Mouse (Mus musculus) midbrain, embryonic 15.5 days (tissue): ENCODE results near the gene Ssh2. TPM values are rescaled to one million over a fixed set of nuclear protein-coding genes. Genes with fewer than 3 reads are reported as not detected.

Source experiments
- ATAC-seq: fragments of 200-750 bp; cut with Nextera tagmentation; replicated peaks from 2 replicates; pipeline ENCODE4 v1.8.0; 2017; ENCODE audit warnings: moderate TSS enrichment
- H3K27ac ChIP-seq: fragments of 300-500 bp; sonication (generic); 2 replicates; pipeline ENCODE4 v1.5.1; 2015; ENCODE audit warnings: mild to moderate bottlenecking, inconsistent platforms
- H3K27me3 ChIP-seq: fragments of 300-500 bp; sonication (generic); replicated peaks from 2 replicates; pipeline ENCODE4 v1.6.1; 2015; ENCODE audit warnings: inconsistent platforms
- H3K36me3 ChIP-seq: fragments of 300-500 bp; sonication (generic); replicated peaks from 2 replicates; pipeline ENCODE4 v1.6.1; 2015; ENCODE audit warnings: inconsistent platforms
- H3K4me1 ChIP-seq: fragments of 300-500 bp; sonication (generic); 2 replicates; pipeline ENCODE4 v1.6.1; 2015; ENCODE audit warnings: inconsistent platforms
- H3K4me2 ChIP-seq: fragments of 300-500 bp; sonication (generic); 2 replicates; pipeline ENCODE4 v1.6.1; 2015; ENCODE audit warnings: inconsistent platforms, mild to moderate bottlenecking, moderate library complexity
- H3K4me3 ChIP-seq: fragments of 300-500 bp; sonication (generic); 2 replicates; pipeline ENCODE4 v1.5.1; 2015; ENCODE audit warnings: mild to moderate bottlenecking, inconsistent platforms
- H3K9ac ChIP-seq: fragments of 300-500 bp; sonication (generic); 2 replicates; pipeline ENCODE4 v1.6.1; 2015; ENCODE audit warnings: mild to moderate bottlenecking, inconsistent platforms
- H3K9me3 ChIP-seq: fragments of 300-500 bp; sonication (generic); 2 replicates; pipeline ENCODE4 v1.6.1; 2016; ENCODE audit warnings: inconsistent platforms
- WGBS: fragments of 180-500 bp; shearing (Covaris S2); methylation state at CpG from one replicate; pipeline ENCODE4 v1.1.7; 2015; ENCODE audit warnings: mixed read lengths; 5-methylcytosine and 5-hydroxymethylcytosine counted together
- polyA plus RNA-seq: library from polyadenylated mRNA; unstranded; fragments of >200 nt; fragmentation: Nextera tagmentation; extraction: Ambion mirVana; gene quantifications from 2 replicates; pipeline ENCODE4 v1.2.1, GENCODE M21; 2015

Ssh2 gene
- polyA plus RNA-seq, 1 experiment from 2014 or later = 21.1 TPM

DNA sequence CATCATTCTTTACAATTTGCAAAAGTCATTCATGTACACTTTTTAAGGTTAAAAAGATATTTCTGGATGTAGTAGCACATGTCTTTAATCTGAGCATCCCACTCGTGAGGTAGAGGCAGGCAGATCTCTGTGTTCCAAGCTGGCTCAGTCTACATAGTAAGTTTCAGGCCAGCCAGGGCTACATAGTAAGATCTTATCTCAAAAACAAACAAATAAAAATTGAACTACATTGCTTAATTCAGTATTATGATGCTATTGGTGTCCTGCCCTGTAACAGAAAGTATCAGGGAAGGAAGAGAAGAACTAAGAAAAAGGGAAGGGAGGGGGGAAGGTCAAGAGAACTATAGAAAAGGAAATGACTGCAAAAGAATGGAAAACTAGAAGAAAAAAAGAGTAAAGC is 21.3 kb upstream of the Ssh2 start:
- no peaks in the 10 kb centered on the region for H3K36me3 ChIP-seq
- peaks cover 16% of the 10 kb centered on the region for H3K27me3 ChIP-seq
- no peak overlapping the region for H3K9ac ChIP-seq
- H3K4me2 ChIP-seq = no peak overlapping the region
- WGBS = 50% methylated on average over 1 of the region's 1 CpGs
- H3K4me3 ChIP-seq = no peak overlapping the region
- H3K27ac ChIP-seq = no peak overlapping the region
- H3K9me3 ChIP-seq = no peaks in the 10 kb centered on the region
- H3K4me1 ChIP-seq = peaks cover 10% of the 10 kb centered on the region
- ATAC-seq = no peak

DNA sequence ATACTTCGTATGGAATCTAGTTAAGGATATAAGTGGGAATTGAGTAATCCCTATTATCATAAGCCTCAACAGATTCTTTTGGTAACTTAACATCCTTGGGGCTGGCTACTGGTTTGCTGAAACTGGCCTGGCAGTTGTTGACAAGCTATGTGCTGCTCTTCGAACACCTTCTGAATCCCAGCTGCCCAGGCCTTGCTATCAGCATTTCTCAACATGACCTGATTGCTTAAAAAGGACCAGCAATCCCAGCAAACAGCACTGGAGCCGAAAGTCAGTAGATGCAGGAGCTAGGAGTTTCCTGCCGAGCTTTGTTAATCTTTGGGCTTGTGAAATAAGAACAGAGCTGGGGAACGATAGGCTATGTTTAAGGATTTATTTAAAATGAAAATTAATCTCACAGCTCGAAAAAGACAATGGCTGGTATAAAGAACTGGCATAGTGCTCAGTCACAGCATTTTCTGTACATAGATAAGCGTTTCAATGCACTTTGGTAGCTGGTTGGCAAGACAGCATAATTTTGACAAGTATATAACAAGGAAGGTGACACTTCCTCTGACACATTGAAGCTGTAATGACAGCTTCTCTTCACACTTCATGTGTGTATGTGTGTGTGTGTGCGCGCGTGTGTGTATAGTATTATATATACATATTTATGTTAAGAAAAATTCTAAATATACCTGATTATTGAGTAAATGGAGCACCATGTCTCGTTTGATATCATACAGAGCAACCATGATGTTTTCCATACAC is 20.6 kb upstream of the Ssh2 start:
- no peaks in the 10 kb centered on the region for H3K36me3 ChIP-seq
- peaks cover 16% of the 10 kb centered on the region for H3K27me3 ChIP-seq
- no peaks in the 10 kb centered on the region for H3K9me3 ChIP-seq
- WGBS = 68% methylated on average over 11 of the region's 11 CpGs
- no peak overlapping the region for H3K4me3 ChIP-seq
- H3K4me1 ChIP-seq = peaks cover 10% of the 10 kb centered on the region
- H3K9ac ChIP-seq = no peak overlapping the region
- ATAC-seq = no peak
- no peak overlapping the region for H3K4me2 ChIP-seq
- no peak overlapping the region for H3K27ac ChIP-seq

DNA sequence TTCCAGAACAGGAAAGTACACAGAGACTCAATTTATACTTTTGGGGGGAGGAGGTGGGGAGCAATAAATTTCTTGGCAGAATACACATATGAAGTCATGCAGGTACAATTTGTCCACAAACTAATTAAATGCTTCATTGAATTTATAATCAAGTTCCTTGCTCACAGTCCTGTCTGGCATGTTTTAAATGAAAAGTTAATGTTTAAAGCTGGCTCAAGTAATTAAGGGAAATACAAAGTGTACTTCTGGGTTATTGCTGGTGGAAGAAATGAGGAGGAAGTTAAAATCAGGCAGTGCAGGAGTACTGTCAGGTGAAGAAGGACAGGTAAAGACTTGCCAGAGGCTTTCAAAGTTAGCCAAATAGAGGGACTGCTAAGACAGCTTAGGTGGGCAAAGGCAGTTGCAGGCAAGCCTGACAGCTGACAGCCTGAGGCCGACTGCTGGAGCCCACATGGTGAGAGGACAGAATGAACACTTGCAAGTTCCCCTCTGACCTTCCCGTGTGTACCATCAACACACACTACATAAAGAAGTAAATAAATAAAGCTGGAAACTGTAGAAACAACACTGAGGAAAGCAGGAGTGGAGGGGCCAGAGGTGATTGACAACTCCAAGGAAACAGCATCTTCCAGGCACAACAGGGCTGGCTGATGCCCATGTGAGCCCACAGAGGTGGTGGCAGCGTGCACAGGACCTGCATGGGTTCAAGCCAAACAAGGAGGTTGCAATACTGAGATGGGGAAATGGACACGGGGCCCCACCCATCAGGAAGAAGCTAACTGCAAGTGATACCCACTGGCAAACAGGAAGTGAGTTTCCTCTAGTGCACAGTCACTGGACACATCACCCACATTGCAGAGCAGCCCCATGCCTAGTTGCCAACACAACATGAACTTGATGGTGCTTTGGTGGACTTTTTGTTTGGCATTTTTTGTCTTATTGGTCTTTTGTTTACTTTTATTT is 19.6 kb upstream of the Ssh2 start:
- 40% methylated on average over 4 of the region's 4 CpGs for WGBS
- no peak overlapping the region for H3K4me3 ChIP-seq
- H3K27ac ChIP-seq = no peak overlapping the region
- H3K36me3 ChIP-seq = no peaks in the 10 kb centered on the region
- H3K9me3 ChIP-seq = no peaks in the 10 kb centered on the region
- no peak overlapping the region for H3K4me2 ChIP-seq
- peaks cover 16% of the 10 kb centered on the region for H3K27me3 ChIP-seq
- no peak overlapping the region for H3K9ac ChIP-seq
- no peak for ATAC-seq
- H3K4me1 ChIP-seq = peaks cover 10% of the 10 kb centered on the region

- peaks cover 12% of the 10 kb centered on the region for H3K27me3 ChIP-seq
- no peak overlapping the region for H3K9ac ChIP-seq
- no peak overlapping the region for H3K27ac ChIP-seq
- H3K36me3 ChIP-seq = no peaks in the 10 kb centered on the region
- no peaks in the 10 kb centered on the region for H3K4me1 ChIP-seq
- WGBS = 47% methylated on average over 4 of the region's 4 CpGs
- H3K4me2 ChIP-seq = no peak overlapping the region
- H3K9me3 ChIP-seq = no peaks in the 10 kb centered on the region
- no peak for ATAC-seq
- H3K4me3 ChIP-seq = no peak overlapping the region
These were observed 16.5 kb upstream of the Ssh2 start for GRCm38 (mm10) chr11:77199636-77200035.

GRCm38 (mm10) chr11:77200703-77201102 is 15.4 kb upstream of the Ssh2 start:
- no peak overlapping the region for H3K9ac ChIP-seq
- 97% methylated on average over 1 of the region's 1 CpGs for WGBS
- H3K4me3 ChIP-seq = no peak overlapping the region
- no peak for ATAC-seq
- no peak overlapping the region for H3K27ac ChIP-seq
- peaks cover 12% of the 10 kb centered on the region for H3K27me3 ChIP-seq
- no peaks in the 10 kb centered on the region for H3K4me1 ChIP-seq
- H3K36me3 ChIP-seq = no peaks in the 10 kb centered on the region
- no peaks in the 10 kb centered on the region for H3K9me3 ChIP-seq
- H3K4me2 ChIP-seq = no peak overlapping the region

GRCm38 (mm10) chr11:77214142-77214692 is 1.9 kb upstream of the Ssh2 start:
- H3K27me3 ChIP-seq = no peaks in the 10 kb centered on the region
- no peak overlapping the region for H3K9ac ChIP-seq
- ATAC-seq = no peak
- no peaks in the 10 kb centered on the region for H3K36me3 ChIP-seq
- H3K27ac ChIP-seq = no peak overlapping the region
- H3K9me3 ChIP-seq = no peaks in the 10 kb centered on the region
- no peak overlapping the region for H3K4me3 ChIP-seq
- H3K4me1 ChIP-seq = peaks cover 25% of the 10 kb centered on the region
- WGBS = 90% methylated on average over 1 of the region's 1 CpGs
- H3K4me2 ChIP-seq = no peak overlapping the region

DNA sequence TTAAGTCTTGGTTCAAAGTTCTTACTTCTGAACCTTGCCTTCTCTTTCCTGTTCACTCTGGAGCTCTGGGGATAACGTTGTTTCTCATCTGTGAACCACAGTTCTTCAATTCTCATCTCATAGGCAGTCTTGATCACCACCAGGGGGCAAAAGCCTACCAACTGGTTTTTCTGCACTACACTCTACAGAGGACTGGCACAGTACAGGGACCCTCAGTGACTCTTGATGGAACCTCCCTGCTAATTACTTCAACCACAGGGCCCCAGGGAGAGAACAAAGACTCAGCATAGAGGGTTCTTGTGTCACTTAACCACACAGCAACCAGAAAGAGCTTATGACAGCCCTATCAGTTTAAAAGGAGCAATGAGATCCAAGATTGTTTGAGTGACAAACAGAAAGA is 1.3 kb upstream of the Ssh2 start:
- no peaks in the 10 kb centered on the region for H3K9me3 ChIP-seq
- no peaks in the 10 kb centered on the region for H3K27me3 ChIP-seq
- no peak overlapping the region for H3K27ac ChIP-seq
- H3K4me1 ChIP-seq = peaks cover 25% of the 10 kb centered on the region
- ATAC-seq = peak; percentile 61
- H3K9ac ChIP-seq = no peak overlapping the region
- no peaks in the 10 kb centered on the region for H3K36me3 ChIP-seq
- peak overlapping the region; percentile 84; the same call in 1 of the 2 replicates for H3K4me3 ChIP-seq
- WGBS = 0% methylated on average over 1 of the region's 1 CpGs
- peak overlapping the region; percentile 86 for H3K4me2 ChIP-seq

- Histone ChIP-seq H3K4me1 (peaks cover 25% of the 10 kb centered on the region), H3K27ac (peak overlapping the region; percentile 99), H3K36me3 (no peaks in the 10 kb centered on the region), H3K4me2 (peak overlapping the region; percentile 86), H3K27me3 (no peaks in the 10 kb centered on the region), H3K9me3 (no peaks in the 10 kb centered on the region), H3K4me3 (peak overlapping the region; percentile 84), H3K9ac (peak overlapping the region; percentile 93)
- WGBS = under 1% methylated on average over 11 of the region's 11 CpGs
- ATAC-seq = peak; percentile 44
These were observed 604 bp upstream of the Ssh2 start for GRCm38 (mm10) chr11:77215483-77215882.

DNA sequence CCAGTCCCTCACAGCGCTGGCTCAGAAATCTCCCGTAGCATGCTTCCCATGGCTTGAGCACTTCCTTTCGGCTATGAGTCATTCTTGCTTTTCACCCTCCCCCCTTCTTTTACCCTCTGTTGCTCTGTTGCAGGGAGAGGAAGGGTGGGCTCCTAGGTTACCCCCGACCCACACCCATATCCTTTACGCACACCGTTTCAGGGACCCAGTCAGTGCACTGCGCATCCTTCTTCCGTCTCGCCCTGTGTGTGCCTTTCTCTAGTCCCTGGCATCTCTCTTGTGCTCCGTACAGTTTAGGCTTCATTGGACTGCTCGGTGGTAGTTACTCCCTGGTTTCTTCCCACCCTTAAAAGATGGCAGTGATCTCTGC is 659 bp downstream of the Ssh2 start:
- peak overlapping the region; percentile 84 for H3K4me3 ChIP-seq
- no peaks in the 10 kb centered on the region for H3K27me3 ChIP-seq
- H3K9ac ChIP-seq = peak overlapping the region; percentile 93
- H3K4me2 ChIP-seq = peak overlapping the region; percentile 86
- H3K4me1 ChIP-seq = peaks cover 25% of the 10 kb centered on the region
- H3K9me3 ChIP-seq = no peaks in the 10 kb centered on the region
- 0% methylated on average over 11 of the region's 11 CpGs for WGBS
- no peaks in the 10 kb centered on the region for H3K36me3 ChIP-seq
- ATAC-seq = peak; percentile 76
- H3K27ac ChIP-seq = peak overlapping the region; percentile 99

DNA sequence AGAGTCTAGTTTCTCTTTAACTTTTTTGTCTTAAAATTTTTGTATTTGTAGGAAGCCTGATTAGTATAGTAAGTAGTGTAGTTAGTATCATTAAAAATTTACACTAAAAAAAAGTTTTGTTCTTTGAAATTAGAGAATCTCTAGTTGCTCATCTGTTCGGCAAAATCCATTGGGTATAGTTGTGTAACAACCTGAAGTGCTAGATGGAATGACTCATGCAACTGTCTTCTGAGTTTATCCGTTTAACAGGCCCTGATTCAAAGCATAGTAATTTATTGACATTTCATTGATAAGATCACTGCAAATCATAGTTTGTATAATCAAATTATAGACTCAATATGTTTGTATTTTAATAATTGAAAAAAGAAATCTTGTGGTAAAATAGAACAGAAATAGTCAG is 14.7 kb downstream of the Ssh2 start:
- WGBS = 88% methylated on average over 2 of the region's 2 CpGs

DNA sequence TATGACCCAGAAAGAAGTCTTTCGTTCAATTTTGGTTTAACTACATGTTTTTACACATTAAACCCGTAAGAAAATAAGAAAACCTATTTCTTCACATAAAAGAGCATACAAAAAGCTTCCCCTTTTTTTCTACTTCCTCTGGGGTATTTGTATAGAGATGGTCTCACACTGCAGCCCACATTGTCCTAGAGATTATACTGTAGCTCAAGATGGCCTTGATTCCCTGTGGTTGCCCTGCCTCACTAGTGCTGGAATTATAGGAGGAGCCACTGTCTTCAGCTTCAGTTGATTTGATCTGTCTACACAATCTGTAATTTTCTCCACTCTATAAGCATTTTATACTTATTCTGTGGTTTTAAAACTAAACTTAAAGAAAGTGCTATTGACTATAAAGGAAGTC is 15.4 kb downstream of the Ssh2 start:
- Histone ChIP-seq H3K4me3 (no peak overlapping the region), H3K27me3 (no peaks in the 10 kb centered on the region), H3K4me1 (no peaks in the 10 kb centered on the region), H3K9me3 (no peaks in the 10 kb centered on the region), H3K4me2 (no peak overlapping the region), H3K9ac (no peak overlapping the region), H3K36me3 (no peaks in the 10 kb centered on the region), H3K27ac (no peak overlapping the region)
- no peak for ATAC-seq
- 92% methylated on average over 2 of the region's 2 CpGs for WGBS

More for the DNA sequence above, 14.7 kb downstream of the Ssh2 start:
- Histone ChIP-seq H3K27me3 (no peaks in the 10 kb centered on the region), H3K9ac (no peak overlapping the region), H3K27ac (no peak overlapping the region), H3K36me3 (no peaks in the 10 kb centered on the region), H3K4me1 (no peaks in the 10 kb centered on the region), H3K4me2 (no peak overlapping the region), H3K9me3 (no peaks in the 10 kb centered on the region), H3K4me3 (no peak overlapping the region)
- ATAC-seq = no peak

DNA sequence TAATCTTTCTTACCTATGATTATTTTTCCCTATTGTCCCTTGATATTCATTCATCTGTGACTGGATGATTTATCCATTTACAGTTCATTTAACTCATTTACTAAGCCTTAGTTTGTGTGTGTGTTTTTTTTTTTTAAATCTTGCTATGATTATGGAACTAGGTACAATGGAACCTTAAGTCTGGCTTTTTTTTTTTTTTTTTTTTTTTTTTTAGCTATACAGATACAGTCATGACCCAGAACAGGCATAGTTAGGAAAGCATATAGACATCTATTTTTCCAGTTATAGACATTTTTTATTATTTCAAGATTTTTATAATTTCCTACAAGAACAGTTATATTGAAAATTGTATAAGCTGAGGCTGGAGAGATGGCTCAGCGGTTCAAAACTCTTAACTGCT is 19.2 kb downstream of the Ssh2 start:
- Histone ChIP-seq H3K36me3 (no peaks in the 10 kb centered on the region), H3K9me3 (no peaks in the 10 kb centered on the region), H3K27ac (no peak overlapping the region), H3K9ac (no peak overlapping the region), H3K4me1 (no peaks in the 10 kb centered on the region), H3K4me3 (no peak overlapping the region), H3K27me3 (no peaks in the 10 kb centered on the region), H3K4me2 (no peak overlapping the region)
- no peak for ATAC-seq
- 98% methylated on average over 1 of the region's 1 CpGs for WGBS
